Mouse (Mus musculus): ENCODE data around the gene Lrmda.

GRCm38 (mm10) chr14:22036338-22036737 is 16.8 kb downstream of the Lrmda start:
- no peak for TF ChIP-seq CTCF (IDR thresholded peaks at IDR 0.05; ENCODE audit: borderline replicate concordance, insufficient read depth, low read length)
- no peak for TF ChIP-seq POLR2A (IDR thresholded peaks at IDR 0.05; ENCODE audit: low read depth, low read length)
